Mouse (Mus musculus) R1 (cell line): ENCODE measurements at regions not wholly inside any gene's neighbourhood (a gene's known extent, or its start where the extent isn't known, plus 50 kb on each side); places are given as distances from the start of the nearest gene placed in this dataset.

Experiments
- DNase-seq: peaks from one replicate; pipeline ENCODE4 v3.0.0-alpha.2; 2018; ENCODE audit warnings: low read depth, low spot score

- DNase-seq = no peak
Measured at GRCm38 (mm10) chr2:28349911-28350310, 96.7 kb upstream of the Ppp1r26 start.

- DNase-seq = no peak
Measured at GRCm38 (mm10) chr2:28351445-28351844, 95.2 kb upstream of the Ppp1r26 start.

- DNase-seq = no peak
Measured at GRCm38 (mm10) chr2:28352903-28353302, 93.7 kb upstream of the Ppp1r26 start.

GRCm38 (mm10) chr2:28362199-28362598 lies 84.4 kb upstream of the Ppp1r26 start:
- DNase-seq = no peak

GRCm38 (mm10) chr2:28364623-28365022 lies 82.0 kb upstream of the Ppp1r26 start:
- DNase-seq = no peak

GRCm38 (mm10) chr2:28365756-28366155 lies 80.8 kb upstream of the Ppp1r26 start:
- DNase-seq = no peak

- DNase-seq = peak; percentile 79
Measured at GRCm38 (mm10) chr2:28374838-28375237, 71.8 kb upstream of the Ppp1r26 start.

- DNase-seq = no peak
Measured at GRCm38 (mm10) chr2:28377948-28378822, 68.4 kb upstream of the Ppp1r26 start.

GRCm38 (mm10) chr2:28382051-28382802 lies 64.4 kb upstream of the Ppp1r26 start:
- DNase-seq = no peak

GRCm38 (mm10) chr2:28384875-28385274 lies 61.7 kb upstream of the Ppp1r26 start:
- no peak for DNase-seq

- DNase-seq = no peak
Measured at GRCm38 (mm10) chr2:28386784-28387183, 59.8 kb upstream of the Ppp1r26 start.

GRCm38 (mm10) chr2:28387422-28387836 lies 59.2 kb upstream of the Ppp1r26 start:
- DNase-seq = no peak

GRCm38 (mm10) chr2:28387926-28388325 lies 58.7 kb upstream of the Ppp1r26 start:
- no peak for DNase-seq

GRCm38 (mm10) chr2:28389703-28390102 lies 56.9 kb upstream of the Ppp1r26 start:
- no peak for DNase-seq

- DNase-seq = no peak
Measured at GRCm38 (mm10) chr2:28395391-28395790, 51.2 kb upstream of the Ppp1r26 start.
